Mouse (Mus musculus): ENCODE data around the gene Pde10a. TPM values are rescaled to one million over a fixed set of nuclear protein-coding genes. Genes with fewer than 3 reads are reported as not detected.

Gene Pde10a
- total RNA-seq, 2 experiments from 2014 or later: 2.4 to 3.6 TPM

DNA sequence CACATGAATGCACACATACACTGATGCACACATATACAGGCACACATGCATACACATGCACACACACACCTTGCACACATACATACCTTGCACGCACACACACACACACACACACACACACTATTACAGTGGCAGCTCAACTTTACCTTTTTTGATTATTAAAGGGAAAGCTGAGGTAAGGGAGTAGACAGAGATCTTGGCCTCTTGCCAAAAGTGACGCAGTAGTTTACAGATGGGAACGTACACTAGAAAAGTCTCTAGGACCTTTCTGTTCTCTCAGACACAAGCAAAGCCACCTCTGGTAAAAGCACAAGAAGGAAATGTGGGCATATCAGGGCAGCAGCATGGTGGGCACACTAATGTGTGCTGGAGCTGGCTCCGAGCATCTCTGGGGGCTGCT lies 317.5 kb downstream of the Pde10a start:
- DNase-seq: no peak

DNA sequence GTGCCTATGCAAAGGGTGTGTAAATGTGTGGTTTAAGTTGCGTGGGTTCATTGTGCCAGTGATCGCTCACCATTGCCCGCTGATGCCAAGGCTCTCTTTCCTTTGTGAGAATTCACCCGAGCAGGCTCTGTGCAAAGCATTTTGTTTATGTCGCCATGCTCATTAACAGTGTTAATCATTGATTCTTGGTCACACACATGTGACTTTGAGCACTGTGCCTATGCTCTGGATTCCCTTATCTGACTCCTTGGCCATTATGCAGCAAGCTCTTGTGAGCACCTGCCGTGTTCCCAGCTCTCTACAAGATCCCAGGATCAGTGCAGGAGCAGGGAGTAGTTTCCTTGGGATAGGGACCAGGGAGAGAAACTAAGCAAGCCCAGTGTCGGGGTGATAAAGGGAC lies 318.8 kb downstream of the Pde10a start:
- DNase-seq: no peak

DNA sequence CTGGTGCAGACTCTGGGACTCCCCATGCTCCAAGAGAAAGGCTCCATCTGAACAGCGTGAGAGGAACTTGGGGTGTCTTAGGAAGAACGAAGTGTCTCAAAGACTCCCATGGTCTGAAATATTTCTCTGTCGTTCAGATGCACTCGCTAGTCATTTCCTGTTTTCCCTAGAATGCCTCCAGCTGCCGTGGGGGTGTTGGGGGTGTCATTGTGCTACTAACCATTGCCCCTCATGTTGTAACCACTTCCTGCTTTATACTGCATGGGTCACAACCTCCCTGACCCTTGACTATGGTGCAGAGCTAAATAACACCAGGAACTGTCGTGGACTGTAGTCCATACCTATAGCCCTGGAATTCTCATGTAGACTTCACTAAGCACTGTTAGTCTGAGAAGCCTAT lies 321.3 kb downstream of the Pde10a start:
- no peak for DNase-seq

DNA sequence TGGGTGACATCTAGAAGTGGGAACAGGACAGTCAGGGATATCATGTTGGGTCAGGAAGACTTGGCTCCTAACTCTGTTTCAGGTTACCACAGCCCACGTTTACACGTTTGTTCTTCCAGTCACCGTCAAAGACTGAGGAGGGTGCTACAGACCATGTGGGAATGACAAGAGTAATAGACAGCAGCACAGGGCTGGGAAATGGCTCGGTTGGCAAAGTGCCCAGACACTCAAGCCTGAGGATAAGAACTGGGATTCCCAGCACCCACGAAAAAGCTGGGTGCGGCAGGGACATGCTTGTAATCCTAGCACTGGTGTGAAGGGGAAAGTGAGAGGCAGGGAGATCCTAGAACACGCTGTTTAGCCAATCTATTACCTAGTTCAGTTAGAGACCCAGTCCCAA lies 322.4 kb downstream of the Pde10a start:
- DNase-seq: peak; percentile 50 to 58

DNA sequence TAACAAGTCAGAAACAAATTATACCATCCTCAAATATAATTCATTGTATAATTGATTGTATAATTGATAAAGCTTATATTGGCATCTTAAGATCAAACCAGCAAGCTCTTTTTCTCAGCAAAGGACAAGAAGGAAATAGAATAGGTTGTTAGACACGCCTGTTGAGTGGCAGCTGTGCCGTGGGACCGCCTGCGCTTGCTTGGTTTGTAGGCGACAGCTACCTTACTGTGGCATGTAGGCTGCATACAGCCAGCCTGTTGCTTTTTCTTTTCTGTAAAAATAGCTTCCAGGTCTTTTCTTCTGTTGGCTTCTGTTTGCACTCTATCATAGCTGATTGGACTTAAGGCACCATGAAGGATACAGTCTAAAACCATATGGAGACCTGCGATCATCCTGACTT lies 326.7 kb downstream of the Pde10a start:
- no peak for DNase-seq

DNA sequence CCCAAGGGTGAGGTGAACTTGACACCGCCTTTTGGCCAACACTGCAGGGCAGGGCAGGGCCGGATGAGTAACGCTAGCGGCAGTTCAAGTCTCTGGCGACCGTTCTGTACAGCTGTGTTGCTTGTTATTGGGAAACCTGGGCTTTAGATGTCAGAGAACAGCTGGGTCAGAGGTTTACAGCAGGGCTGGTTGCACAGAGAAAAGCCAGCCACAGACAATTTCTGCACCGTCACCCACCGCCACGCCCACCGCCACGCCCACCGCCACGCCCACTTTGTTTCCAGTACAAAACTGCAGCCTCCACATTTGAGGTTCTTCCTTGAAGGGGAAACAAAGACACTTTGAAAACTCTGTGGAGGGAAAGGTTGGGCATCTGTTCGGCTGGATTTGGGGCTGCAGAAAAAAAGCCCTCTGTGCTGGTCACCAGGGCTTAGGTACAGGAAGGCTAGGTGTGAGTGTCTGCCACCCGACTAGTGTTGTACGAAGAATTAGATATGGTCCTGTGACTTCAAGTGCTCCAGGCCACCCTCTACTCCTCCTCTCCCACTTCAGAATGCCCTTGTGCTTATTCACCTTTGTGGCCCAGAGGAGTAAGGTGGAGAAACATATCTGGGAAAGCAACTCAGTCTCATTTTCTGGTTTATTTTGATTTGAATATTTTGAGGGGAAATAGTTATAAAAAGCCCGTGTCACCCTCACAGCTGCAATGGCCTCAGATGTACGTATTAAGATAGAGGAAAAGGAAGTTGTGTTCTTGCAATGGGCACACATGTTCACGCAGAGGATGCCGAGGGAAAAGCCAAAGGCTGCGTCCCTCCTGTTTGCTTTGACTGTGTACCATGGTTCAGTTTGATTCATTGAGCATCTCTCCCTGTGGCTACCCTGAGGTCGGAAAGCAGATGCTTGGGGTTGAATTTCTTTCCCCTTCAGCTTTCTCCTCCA lies 331.5 kb downstream of the Pde10a start:
- peak; percentile 89 for DNase-seq

DNA sequence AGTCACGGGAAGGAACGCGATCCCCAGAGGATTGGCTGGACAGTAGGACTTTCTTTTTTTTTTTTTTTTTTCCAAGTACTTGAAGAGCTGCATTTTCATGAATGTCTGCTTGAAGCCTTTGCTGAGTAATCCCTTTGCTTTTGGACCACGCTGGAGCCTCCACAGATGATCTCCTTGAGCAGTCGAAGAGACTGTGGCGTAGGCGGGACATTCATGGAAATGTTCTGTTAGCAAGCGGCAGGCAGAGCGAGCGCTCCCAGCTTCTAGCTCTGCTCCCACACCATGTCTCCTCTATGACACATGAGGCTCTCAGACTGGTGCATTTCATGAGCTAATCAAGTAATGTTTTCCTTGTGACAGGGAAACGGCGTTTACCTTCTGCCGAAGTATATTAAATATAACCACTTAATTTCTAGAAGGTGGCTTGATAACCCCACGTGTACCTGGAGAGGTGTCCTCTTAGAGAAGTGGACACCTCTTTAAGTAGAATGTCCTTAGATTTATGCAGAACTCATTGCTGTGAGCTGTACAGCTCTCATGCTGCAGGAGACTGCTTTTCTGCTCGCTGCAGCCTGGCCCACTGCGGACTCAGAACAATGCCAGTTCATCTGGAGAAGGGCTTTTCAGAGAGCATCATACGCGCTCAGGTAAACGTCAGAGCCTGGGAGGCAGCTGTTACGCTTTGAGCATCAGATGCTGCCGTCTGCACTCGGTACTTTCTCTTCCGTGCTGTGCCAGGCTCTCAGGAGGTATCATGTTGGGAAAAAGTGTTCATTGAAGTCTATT lies 333.7 kb downstream of the Pde10a start:
- peak; percentile 34 to 40 for DNase-seq

DNA sequence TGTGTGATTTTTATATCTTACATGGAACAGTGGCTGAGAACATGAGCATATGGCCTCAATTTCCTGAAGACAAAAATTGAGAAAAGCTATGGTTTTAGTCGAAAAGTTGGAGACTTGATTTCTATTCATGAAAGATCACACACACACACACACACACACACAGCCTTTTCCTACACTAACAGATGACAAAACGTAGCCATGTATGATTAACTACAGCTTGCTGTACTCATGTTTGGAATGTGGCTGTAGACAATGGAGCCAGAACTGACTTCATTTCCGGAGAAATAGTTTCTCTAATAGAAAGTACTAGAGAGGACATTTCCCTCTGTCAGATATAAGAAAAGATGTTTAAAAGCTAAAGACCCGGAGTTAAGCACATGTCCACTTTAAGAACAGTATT lies 334.3 kb downstream of the Pde10a start:
- peak; percentile 29 to 49 for DNase-seq

DNA sequence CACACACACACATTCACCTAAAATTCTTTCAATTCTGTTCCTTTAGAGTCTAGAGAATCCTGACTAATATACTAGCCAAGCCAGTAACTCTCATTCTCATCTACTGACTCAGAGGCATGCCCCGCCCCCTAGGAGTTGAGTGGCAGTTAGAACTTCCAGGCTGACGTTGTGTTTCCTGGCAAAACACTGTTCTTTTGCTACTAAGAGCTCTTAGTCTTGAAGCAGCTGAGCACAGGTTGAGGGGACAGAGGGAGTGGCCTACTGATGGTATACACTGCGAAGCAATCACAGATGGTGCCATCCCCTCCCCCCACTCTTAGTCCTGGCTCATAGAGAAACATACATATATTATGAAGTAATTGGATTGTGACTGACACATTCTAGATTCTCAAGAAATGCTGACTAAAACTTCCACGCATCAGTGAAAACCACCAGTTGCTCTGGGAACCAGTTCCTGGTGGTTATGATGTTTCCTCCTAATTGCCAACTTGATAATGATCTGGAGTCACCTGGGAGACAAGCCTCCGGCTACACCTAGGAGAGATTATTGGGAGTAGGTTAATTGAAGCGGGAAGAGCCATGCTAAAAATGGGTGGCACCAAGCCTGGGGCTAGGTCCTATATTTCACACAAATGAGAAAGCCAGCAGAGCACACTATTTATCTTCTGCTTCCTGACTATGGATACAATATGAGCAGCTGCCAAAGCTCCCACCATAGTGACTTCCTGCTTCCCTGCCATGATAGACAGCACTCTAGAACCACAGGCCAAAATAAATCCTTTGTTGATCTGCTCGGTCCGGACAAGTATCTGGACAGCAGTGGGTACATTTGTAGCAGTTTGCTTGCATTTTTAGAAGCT lies 339.7 kb downstream of the Pde10a start:
- peak; percentile 45 to 46 for DNase-seq

DNA sequence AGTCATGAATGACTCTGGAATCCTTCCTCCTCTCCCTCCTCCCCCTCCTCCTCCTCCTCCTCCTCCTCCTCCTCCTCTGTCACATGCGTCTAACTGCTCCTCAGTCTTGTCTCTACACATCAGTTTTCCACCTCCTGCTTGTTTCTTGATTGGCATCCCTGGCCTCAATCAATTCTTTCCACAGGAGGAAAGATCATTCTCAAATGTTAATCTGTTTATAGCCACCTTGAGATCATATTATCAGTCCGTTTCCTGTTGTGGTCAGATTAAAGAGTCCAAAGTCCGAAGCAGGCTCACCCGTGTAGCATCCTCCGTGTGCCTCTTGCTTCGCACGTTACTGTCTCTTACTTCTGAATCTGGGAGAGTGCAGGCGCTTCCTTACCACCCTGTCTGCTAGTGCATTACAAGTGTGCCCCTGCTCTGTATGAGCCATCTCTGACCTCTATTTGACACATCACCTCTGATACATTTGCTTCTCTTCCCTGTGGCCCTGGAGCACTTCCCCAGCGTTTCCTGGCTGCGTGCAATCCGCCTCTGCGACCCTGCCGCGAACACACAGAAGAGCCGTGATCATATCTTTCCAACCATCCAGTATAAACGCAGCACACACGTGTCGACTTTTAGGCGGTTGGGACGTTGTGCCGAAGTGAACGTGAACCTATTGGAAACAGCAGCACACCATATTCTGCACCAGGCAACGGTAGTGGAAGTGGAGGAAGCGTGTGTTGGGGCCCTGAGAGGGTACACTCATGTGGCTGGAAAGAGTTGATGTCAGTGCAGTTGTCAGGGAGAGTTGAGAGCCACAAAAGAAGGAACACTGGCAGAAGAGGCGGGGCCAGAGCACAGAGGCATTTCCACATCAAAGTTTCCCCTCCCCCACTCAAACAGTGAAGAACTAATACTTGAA lies 342.4 kb downstream of the Pde10a start:
- peak in 1 of 2 experiments; percentile 14 for DNase-seq

DNA sequence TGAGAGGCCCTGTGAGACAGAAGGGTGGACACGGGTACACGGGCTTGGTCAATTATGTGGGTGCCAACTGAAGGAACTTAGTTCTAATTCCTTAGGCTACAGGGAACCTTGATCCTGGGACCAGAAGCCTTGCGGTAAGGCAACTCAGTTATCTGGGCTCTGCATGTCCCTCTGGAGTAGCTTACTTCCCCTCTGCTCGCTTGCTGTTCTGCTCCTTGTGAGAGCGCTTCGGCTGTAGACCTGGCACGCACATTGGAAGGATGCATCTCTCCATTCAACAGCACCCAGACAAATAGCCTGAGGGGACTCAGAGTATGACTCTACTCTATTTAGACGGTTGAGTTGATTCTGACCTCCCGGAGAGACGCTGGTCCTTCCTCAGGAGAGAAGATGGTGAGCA lies 344.1 kb downstream of the Pde10a start:
- no peak for DNase-seq

DNA sequence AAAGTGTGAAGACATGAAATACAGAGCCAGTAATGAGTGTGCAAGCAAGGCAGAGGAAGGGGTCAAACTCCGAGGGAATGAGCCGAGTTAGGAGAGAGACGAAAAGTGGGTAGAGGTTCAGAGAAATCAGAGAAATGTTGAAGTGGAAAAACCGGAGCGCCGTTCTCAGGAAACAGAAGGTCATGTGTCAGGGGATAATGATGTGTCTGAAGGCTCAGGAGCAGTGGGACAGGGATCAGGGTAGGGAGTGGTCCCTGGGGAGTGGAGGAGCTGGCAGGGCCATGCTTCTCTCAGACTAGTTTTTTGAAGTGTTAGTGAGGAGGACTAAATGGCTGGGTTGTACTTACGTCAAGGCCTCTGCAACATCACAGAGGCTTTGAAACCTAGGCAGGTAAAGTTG lies 345.7 kb downstream of the Pde10a start:
- DNase-seq: no peak

DNA sequence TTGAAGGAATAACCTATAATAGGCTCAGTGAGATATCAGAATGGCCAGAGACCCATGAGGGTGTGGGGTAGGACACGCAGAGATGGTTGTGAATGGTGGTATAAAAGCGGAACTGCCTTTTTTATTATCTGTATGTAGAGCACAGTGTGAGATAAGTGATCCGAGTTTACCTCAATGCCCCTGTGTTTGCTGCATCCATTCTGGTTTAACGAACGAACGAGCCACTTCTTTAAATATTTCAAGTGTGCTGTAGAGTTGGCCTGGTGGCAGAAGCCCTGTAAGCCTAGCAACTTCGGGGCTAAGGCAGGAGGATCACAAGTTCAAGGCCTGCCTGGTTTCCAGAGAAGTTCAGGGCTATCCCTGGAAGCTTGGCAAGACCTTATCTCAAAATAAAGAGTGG lies 346.2 kb downstream of the Pde10a start:
- DNase-seq: no peak

DNA sequence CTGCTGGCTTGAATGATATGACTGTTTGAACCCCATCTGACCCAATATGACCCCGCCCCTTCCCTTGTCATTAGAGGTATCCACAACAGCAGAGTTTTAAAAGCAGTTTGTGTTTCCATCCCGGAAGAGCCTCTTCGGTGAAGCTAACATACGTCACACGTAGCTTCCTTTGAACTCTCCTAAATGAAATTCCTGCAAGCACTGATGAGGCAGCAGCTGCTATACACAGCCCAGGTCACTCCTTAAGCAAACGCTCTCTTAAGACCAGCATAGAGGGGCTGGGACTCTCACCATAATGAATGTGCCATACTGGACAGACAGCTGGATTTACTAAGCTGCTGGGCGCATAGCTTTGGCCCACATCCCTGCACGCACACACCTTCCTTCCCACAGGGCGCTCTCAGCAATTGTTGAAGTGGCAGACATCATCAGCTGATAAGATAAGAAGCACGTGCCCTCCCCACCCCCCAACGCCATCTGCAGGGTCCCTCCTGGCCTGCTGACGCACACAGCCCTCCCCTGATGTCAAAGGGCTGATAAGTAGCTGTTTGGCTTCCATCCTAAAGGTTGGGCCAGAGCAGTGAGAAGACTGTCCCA lies 346.9 kb downstream of the Pde10a start:
- DNase-seq: peak; percentile 47 to 55

DNA sequence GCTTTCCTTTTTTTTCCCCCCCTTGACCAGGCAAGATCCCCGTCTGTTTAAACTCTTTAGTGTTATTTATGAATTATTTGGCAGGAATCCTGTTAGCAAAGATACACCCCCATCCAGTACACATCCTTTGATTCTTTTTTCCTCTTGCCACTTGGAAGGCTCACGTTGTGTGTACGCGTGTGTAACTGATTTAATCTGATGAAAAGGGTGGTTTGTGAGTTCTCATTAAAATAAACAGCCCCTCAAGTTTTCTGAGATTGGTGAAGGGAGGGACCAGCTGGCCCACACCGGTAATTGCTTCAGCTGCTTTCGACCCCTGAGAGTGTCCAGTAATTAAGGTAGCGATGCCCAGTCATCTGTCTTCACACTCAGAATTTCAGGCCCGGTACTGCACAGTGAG lies 347.4 kb downstream of the Pde10a start:
- DNase-seq: no peak

DNA sequence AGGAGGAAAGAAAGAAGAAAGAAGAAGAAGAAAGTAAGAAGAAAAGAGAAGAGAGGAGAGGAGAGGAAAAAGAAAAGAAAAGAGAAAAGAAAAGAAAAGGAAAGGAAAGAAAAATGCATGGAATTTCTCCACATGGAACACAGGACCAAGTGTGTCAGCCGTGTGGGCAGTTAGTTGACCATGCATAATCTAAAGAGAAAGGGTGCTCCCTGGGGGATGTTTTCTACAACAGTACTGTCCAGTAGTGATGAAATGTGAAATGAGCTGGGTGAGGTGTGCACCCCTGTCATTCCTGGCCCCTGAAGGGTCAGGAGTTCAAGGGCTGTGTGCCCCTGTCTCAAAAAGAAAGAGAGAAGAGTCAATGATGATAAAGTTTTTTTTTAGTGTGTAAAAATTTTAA lies 352.9 kb downstream of the Pde10a start:
- DNase-seq: no peak

DNA sequence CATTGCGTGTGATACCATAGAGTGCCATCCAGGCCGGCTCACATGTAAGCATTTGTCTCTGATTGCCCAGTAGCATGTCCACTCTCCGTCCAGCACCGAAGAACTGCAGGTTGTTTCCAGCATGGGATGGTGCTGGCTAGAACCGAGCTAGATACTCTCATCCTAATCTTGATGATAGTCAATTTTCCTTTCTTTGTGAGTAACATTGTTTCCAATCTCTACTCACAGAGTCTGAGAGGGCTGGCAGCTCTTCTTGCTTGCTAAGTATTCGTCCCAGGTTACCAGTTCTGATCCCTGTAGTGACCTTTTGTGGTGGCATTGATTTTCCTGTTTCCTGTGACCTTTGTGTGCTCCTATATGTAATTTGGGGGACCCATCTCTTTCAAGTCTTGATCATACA lies 356.5 kb downstream of the Pde10a start:
- no peak for DNase-seq

DNA sequence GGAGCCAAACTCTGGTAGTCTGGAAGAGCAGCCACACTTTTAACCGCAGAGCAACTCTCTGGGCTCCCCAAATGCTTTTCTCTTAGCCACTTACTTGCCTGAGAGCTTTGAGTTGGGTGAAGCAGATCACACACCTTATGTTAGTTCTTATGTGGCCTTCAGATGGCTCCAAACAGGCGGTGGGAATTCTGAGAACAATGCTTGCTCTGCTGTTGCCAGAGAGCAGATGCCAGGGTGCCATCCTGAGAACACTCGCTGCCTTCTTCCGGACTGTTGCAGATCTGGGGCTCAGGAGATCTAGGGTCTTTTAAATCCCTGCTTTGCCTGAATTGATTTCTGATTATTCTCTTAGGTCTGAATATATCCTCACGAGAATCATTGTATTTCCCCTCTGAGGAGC lies 359.5 kb downstream of the Pde10a start:
- DNase-seq: no peak

DNA sequence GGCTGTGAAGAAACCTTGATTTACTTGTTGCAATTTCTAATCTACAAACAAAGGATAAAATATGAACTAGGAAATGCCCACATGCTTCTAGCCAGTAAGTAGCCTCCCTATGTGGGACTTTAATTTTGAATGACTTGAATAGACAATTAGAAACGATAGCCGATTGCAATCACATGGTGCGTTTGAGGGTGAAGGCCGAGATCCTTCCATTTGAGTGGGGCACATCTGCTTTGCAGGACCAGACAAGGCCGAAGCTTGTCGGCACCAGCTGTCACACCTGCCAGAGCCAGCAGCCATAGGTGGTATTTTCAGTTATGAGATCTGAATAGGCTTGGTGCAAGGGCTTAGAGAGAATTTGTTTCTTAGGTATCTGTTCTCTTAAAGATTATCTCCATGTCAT lies 360.7 kb downstream of the Pde10a start:
- no peak for DNase-seq

DNA sequence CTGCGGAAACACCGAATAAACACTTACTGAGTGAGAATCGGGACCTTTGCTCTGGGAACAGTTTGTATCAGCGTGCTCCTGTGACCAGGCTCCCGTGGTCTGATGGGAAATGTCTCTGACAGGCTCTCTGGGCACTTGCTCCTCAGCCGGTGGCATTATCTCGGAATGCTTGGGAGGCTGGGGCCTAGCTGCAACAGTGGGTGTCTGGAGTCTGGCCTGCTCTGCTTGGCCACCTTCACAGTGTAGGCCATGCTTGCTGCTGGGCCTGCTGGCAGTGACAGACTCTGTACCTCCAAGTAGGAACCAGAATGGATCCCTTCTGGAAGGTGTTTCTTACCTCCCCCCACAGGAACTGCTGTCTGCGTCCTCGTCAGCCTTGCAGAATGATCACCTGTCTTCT lies 362.9 kb downstream of the Pde10a start:
- no peak for DNase-seq

DNA sequence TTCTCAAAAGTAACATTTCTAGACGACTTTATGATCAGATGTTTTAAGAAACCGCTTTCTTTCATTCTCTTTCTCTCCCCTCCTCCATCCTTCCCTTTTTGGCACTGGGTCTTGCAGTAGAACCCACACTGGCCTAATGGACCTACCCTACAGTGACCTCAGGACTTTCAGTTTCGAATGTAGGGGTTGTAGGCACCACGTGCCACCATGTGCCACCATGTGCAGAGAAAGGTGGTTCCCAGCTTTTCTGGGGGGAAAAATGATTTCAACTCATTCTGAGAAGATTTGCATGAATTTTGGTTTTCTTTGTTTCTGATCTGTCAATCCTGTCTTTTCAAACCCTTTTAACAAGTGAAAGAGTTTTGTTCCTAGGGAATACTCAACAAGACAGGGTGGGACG lies 363.5 kb downstream of the Pde10a start:
- no peak for DNase-seq

All from heart, adult 18-20 months (tissue).